Mouse (Mus musculus): ENCODE results near the gene Sf1. TPM values are rescaled to one million over a fixed set of nuclear protein-coding genes. Genes with fewer than 3 reads are reported as not detected.

The Sf1 gene
- polyA plus RNA-seq, 2 experiments = 57.4 to 57.9 TPM

DNA sequence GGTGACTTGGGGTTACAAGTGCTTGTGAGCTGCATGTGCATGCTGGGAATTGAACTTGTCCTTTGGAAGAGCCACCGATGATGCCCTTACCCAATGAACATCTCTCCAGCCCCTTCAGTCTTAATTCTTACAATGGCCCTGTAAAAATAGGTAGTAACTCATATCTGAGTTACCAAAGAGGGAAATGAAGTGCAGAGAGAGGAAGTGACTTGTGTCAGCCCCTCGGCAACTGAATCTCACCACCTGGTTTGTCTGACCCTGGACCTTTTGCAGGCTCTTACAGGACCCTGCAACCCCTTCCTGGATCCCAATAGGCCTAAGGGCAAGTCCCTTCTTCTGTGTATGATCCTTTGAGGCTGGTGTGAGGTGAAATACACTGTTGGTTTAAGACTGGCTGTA is 11.4 kb upstream of the Sf1 start:
- TF ChIP-seq EP300 (IDR thresholded peaks at IDR 0.05; ENCODE audit: low read depth) (no peak), CTCF (IDR thresholded peaks at IDR 0.05; ENCODE audit: low read depth) (no peak)
- H3K9me3 ChIP-seq (ENCODE audit: control insufficient read depth, low read length) = no peaks in the 10 kb centered on the region

GRCm38 (mm10) chr19:6354030-6354429 is 9.5 kb upstream of the Sf1 start:
- no peak overlapping the region for H3K9ac ChIP-seq (replicated peaks)
- DNase-seq (ENCODE audit: low read depth in 3 of 3, low spot score in 3 of 3) = no peak
- peaks cover 4 to 5% of the 10 kb centered on the region in 2 experiments for H3K4me1 ChIP-seq (replicated peaks; ENCODE audit: control insufficient read depth in 2 of 2, insufficient read depth in 2 of 2, low read length in 1 of 2)
- WGBS (ENCODE audit: insufficient replicate concordance) = 86% methylated on average over 7 of the region's 7 CpGs
- H3K4me2 ChIP-seq (ENCODE audit: low read depth) = no peak overlapping the region
- H3K9me3 ChIP-seq (ENCODE audit: control insufficient read depth, low read length) = no peaks in the 10 kb centered on the region
- no peak for ATAC-seq (ENCODE audit: insufficient read depth)
- no peak overlapping the region for H3K4me3 ChIP-seq (ENCODE audit: insufficient read depth in 1 of 2, low read depth in 2 of 2, low read length in 2 of 2)
- TF ChIP-seq EP300 (IDR thresholded peaks at IDR 0.05; ENCODE audit: low read depth) (no peak), CTCF (IDR thresholded peaks at IDR 0.05; ENCODE audit: low read depth) (no peak)
- no peaks in the 10 kb centered on the region; the same call in 1 of the 2 replicates for H3K36me3 ChIP-seq (replicated peaks; ENCODE audit: control insufficient read depth, insufficient read depth, low read depth)
- no peaks in the 10 kb centered on the region for H3K27me3 ChIP-seq (ENCODE audit: control insufficient read depth, insufficient read depth, low read length)
- no peak overlapping the region for H3K27ac ChIP-seq

More for the DNA sequence above, 11.4 kb upstream of the Sf1 start:
- H3K27me3 ChIP-seq (ENCODE audit: control insufficient read depth, insufficient read depth, low read length) = no peaks in the 10 kb centered on the region
- no peak overlapping the region for H3K4me3 ChIP-seq (ENCODE audit: insufficient read depth in 1 of 2, low read depth in 2 of 2, low read length in 2 of 2)
- H3K27ac ChIP-seq = no peak overlapping the region
- no peak overlapping the region for H3K4me2 ChIP-seq (ENCODE audit: low read depth)
- WGBS (ENCODE audit: insufficient replicate concordance) = 41% methylated on average over 2 of the region's 2 CpGs
- no peak for ATAC-seq (ENCODE audit: insufficient read depth)
- no peaks in the 10 kb centered on the region; the same call in 1 of the 2 replicates for H3K36me3 ChIP-seq (replicated peaks; ENCODE audit: control insufficient read depth, insufficient read depth, low read depth)
- DNase-seq (ENCODE audit: low read depth in 3 of 3, low spot score in 3 of 3) = no peak
- H3K4me1 ChIP-seq (replicated peaks; ENCODE audit: control insufficient read depth in 2 of 2, insufficient read depth in 2 of 2, low read length in 1 of 2) = peaks cover 10 to 11% of the 10 kb centered on the region in 2 experiments
- no peak overlapping the region for H3K9ac ChIP-seq (replicated peaks)

DNA sequence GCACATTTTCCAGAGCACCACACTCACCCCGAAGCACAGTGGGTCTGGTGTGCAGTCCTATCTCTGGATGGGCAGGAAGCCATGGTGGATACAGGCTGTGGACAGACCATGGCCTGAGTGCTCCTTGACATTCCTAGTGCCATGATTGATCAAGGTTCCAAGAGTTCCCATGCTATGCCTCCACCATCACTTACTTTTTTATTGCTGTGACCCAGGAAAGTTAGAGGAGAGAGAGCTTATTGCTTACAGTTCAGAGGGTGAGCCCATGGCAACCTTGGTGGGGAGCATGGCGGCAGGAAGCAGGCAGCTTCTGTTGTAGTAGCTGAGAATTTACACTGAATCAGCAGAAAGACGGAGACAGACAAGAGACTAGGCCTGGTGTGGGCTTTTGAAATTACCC is 2.2 kb upstream of the Sf1 start:
- H3K9me3 ChIP-seq (ENCODE audit: control insufficient read depth, low read length) = no peaks in the 10 kb centered on the region
- WGBS (ENCODE audit: insufficient replicate concordance) = 72% methylated on average over 3 of the region's 3 CpGs
- H3K9ac ChIP-seq (replicated peaks) = no peak overlapping the region
- peaks cover 14 to 19% of the 10 kb centered on the region in 2 experiments for H3K4me1 ChIP-seq (replicated peaks; ENCODE audit: control insufficient read depth in 2 of 2, insufficient read depth in 2 of 2, low read length in 1 of 2)
- ATAC-seq (ENCODE audit: insufficient read depth) = no peak
- no peak overlapping the region for H3K27ac ChIP-seq
- H3K4me2 ChIP-seq (ENCODE audit: low read depth) = no peak overlapping the region
- H3K27me3 ChIP-seq (ENCODE audit: control insufficient read depth, insufficient read depth, low read length) = no peaks in the 10 kb centered on the region
- no peak for TF ChIP-seq CTCF (IDR thresholded peaks at IDR 0.05; ENCODE audit: low read depth)
- TF ChIP-seq EP300 (IDR thresholded peaks at IDR 0.05; ENCODE audit: low read depth) = no peak
- DNase-seq (ENCODE audit: low read depth in 3 of 3, low spot score in 3 of 3) = no peak
- no peak overlapping the region for H3K4me3 ChIP-seq (ENCODE audit: insufficient read depth in 1 of 2, low read depth in 2 of 2, low read length in 2 of 2)
- peaks cover 17% of the 10 kb centered on the region for H3K36me3 ChIP-seq (replicated peaks; ENCODE audit: control insufficient read depth, insufficient read depth, low read depth)

DNA sequence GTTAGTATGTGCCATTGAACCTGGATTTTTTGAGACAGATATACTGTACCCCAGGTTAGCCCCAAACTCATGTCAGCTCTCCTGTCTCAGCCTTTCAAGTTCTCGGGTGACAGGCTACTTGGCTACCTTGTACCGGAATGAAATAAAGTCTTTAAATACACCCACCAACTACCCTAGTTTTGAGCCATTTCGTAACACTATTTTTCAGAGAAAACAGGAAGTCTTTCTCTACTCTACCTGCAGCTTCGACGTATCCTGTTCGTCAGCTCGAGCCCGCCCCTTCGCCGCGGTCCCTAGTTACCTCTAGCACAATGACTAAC is 439 bp upstream of the Sf1 start:
- peak overlapping the region; percentile 71 for H3K27ac ChIP-seq
- TF ChIP-seq CTCF (IDR thresholded peaks at IDR 0.05; ENCODE audit: low read depth) (no peak), EP300 (IDR thresholded peaks at IDR 0.05; ENCODE audit: low read depth) (no peak)
- 2% methylated on average over 11 of the region's 11 CpGs for WGBS (ENCODE audit: insufficient replicate concordance)
- H3K4me2 ChIP-seq (ENCODE audit: low read depth) = peak overlapping the region; percentile 82
- H3K27me3 ChIP-seq (ENCODE audit: control insufficient read depth, insufficient read depth, low read length) = no peaks in the 10 kb centered on the region
- ATAC-seq (ENCODE audit: insufficient read depth) = no peak
- no peaks in the 10 kb centered on the region for H3K9me3 ChIP-seq (ENCODE audit: control insufficient read depth, low read length)
- peaks cover 34% of the 10 kb centered on the region for H3K36me3 ChIP-seq (replicated peaks; ENCODE audit: control insufficient read depth, insufficient read depth, low read depth)
- H3K4me3 ChIP-seq (ENCODE audit: insufficient read depth in 1 of 2, low read depth in 2 of 2, low read length in 2 of 2) = peak overlapping the region; percentile 71 to 94
- peak overlapping the region; percentile 67 for H3K9ac ChIP-seq (replicated peaks)
- DNase-seq (ENCODE audit: low read depth in 3 of 3, low spot score in 3 of 3) = no peak
- H3K4me1 ChIP-seq (replicated peaks; ENCODE audit: control insufficient read depth in 2 of 2, insufficient read depth in 2 of 2, low read length in 1 of 2) = peaks cover 14 to 19% of the 10 kb centered on the region in 2 experiments

- TF ChIP-seq EP300 (IDR thresholded peaks at IDR 0.05; ENCODE audit: low read depth) (no peak), CTCF (IDR thresholded peaks at IDR 0.05; ENCODE audit: low read depth) (no peak)
- Histone ChIP-seq H3K36me3 (replicated peaks; ENCODE audit: control insufficient read depth, insufficient read depth, low read depth) (peaks cover 47% of the 10 kb centered on the region), H3K27me3 (ENCODE audit: control insufficient read depth, insufficient read depth, low read length) (no peaks in the 10 kb centered on the region), H3K27ac (peak overlapping the region; percentile 88), H3K4me3 (ENCODE audit: insufficient read depth in 1 of 2, low read depth in 2 of 2, low read length in 2 of 2) (peak overlapping the region; percentile 94), H3K4me2 (ENCODE audit: low read depth) (peak overlapping the region; percentile 99), H3K4me1 (replicated peaks; ENCODE audit: control insufficient read depth in 2 of 2, insufficient read depth in 2 of 2, low read length in 1 of 2) (peaks cover 14 to 19% of the 10 kb centered on the region in 2 experiments), H3K9ac (replicated peaks) (peak overlapping the region; percentile 97), H3K9me3 (ENCODE audit: control insufficient read depth, low read length) (no peaks in the 10 kb centered on the region)
- ATAC-seq (ENCODE audit: insufficient read depth) = no peak
- under 1% methylated on average over 55 of the region's 55 CpGs for WGBS (ENCODE audit: insufficient replicate concordance)
- DNase-seq (ENCODE audit: low read depth in 3 of 3, low spot score in 3 of 3) = peak; percentile 81 to 86 (median 84)
These were observed 831 bp downstream of the Sf1 start for GRCm38 (mm10) chr19:6364317-6364725.

Measured in liver, embryonic 14.5 days (tissue).